Mouse (Mus musculus) adrenal gland, postnatal 4 days (tissue): ENCODE data around the gene 4930590J08Rik. TPM values are rescaled to one million over a fixed set of nuclear protein-coding genes. Genes with fewer than 3 reads are reported as not detected.
"Not testable (repeated sequence)": the region's sequence is repeated elsewhere in the genome, so short reads cannot be mapped to it uniquely, and the experiment has no call there.

Experiments used
- DNase-seq, 2 experiments: peaks; one replicate each; pipeline ENCODE4 v3.0.0; 2021 to 2022; ENCODE audit warnings: low spot score in 2 of 2, mixed read lengths in 2 of 2
- long read RNA-seq, 2 experiments: library from polyadenylated mRNA; stranded (forward); transcript quantifications; one replicate each; pipeline ENCODE4 v2.0.0; 2021
- total RNA-seq, 2 experiments: library from RNA; stranded (reverse); gene quantifications; 2 replicates each; pipeline ENCODE4 v1.2.3; 2021

Gene 4930590J08Rik
- 1 to 10 TPM; 1.6 to 2.2 TPM for total RNA-seq
- long read RNA-seq, experiment 1, result 0 reads
- long read RNA-seq, experiment 2, result 0 reads

GRCm38 (mm10) chr6:91902509-91902908 is at the start of gene 4930590J08Rik:
Gene 4930590J08Rik, plus strand, starts transcription at chr6:91902809.
- not testable (repeated sequence) for DNase-seq

GRCm38 (mm10) chr6:91858339-91858738 is 44.3 kb upstream of the 4930590J08Rik start:
- no peak for DNase-seq

GRCm38 (mm10) chr6:91862848-91863247 is 39.8 kb upstream of the 4930590J08Rik start:
- no peak for DNase-seq

- DNase-seq, result no peak
Measured at GRCm38 (mm10) chr6:91864595-91864994, 38.0 kb upstream of the 4930590J08Rik start.

- no peak for DNase-seq
Measured at GRCm38 (mm10) chr6:91865601-91866000, 37.0 kb upstream of the 4930590J08Rik start.

- no peak for DNase-seq
Measured at GRCm38 (mm10) chr6:91868091-91868490, 34.5 kb upstream of the 4930590J08Rik start.

GRCm38 (mm10) chr6:91872781-91873180 is 29.8 kb upstream of the 4930590J08Rik start:
- DNase-seq, result no peak

- peak; percentile 50 to 80 for DNase-seq
Measured at GRCm38 (mm10) chr6:91877885-91878651, 24.5 kb upstream of the 4930590J08Rik start, which contains the start of gene Ccdc174. Gene Ccdc174, plus strand, starts transcription at chr6:91878053.

- DNase-seq, result no peak
Measured at GRCm38 (mm10) chr6:91883859-91884258, 18.8 kb upstream of the 4930590J08Rik start.

- DNase-seq, result no peak
Measured at GRCm38 (mm10) chr6:91889255-91889906, 13.2 kb upstream of the 4930590J08Rik start.

- no peak for DNase-seq
Measured at GRCm38 (mm10) chr6:91890615-91891014, 12.0 kb upstream of the 4930590J08Rik start.

- DNase-seq, result no peak
Measured at GRCm38 (mm10) chr6:91891776-91892175, 10.8 kb upstream of the 4930590J08Rik start.

- DNase-seq, result no peak
Measured at GRCm38 (mm10) chr6:91896783-91897182, 5.8 kb upstream of the 4930590J08Rik start.

GRCm38 (mm10) chr6:91901505-91901904 is 1.1 kb upstream of the 4930590J08Rik start:
- DNase-seq, result peak; percentile 46 to 61

GRCm38 (mm10) chr6:91914011-91914410 is 11.4 kb downstream of the 4930590J08Rik start:
- DNase-seq, result no peak

- no peak for DNase-seq
Measured at GRCm38 (mm10) chr6:91917286-91917685, 14.7 kb downstream of the 4930590J08Rik start.

GRCm38 (mm10) chr6:91917716-91918115 is 15.1 kb downstream of the 4930590J08Rik start:
- no peak for DNase-seq

GRCm38 (mm10) chr6:91931231-91931630 is 28.6 kb downstream of the 4930590J08Rik start:
- no peak for DNase-seq

GRCm38 (mm10) chr6:91938491-91938890 is 35.9 kb downstream of the 4930590J08Rik start:
- DNase-seq, result no peak

GRCm38 (mm10) chr6:91948426-91948825 is 45.8 kb downstream of the 4930590J08Rik start:
- no peak for DNase-seq

- not testable (repeated sequence) for DNase-seq
Measured at GRCm38 (mm10) chr6:91958015-91958414, 55.4 kb downstream of the 4930590J08Rik start.
